Mouse (Mus musculus) thymus, postnatal 25 days (tissue): ENCODE data around the gene H2-M9.

Experiments
- DNase-seq: peaks from one replicate; pipeline ENCODE4 v3.0.0; 2022

H2-M9 gene

GRCm38 (mm10) chr17:36642566-36642965, at the start of gene H2-M9:
Gene H2-M9 (minus strand): TSS chr17:36642666.
- DNase-seq, result no peak

GRCm38 (mm10) chr17:36672119-36672518, 29.7 kb upstream of the H2-M9 start, which contains the start of gene H2-M1:
Gene H2-M1 (minus strand): TSS chr17:36672219.
- no peak for DNase-seq
